In genomic region chr13:32823126-32823525, GRCm38 (mm10) we compare ENCODE assay signal across 35 mouse cellular contexts. TPM values are rescaled to one million over a fixed set of nuclear protein-coding genes. Genes with fewer than 3 reads are reported as not detected.
"Had no signal": no experiment of that assay in that cellular context is flagged by ENCODE, and none has a peak within 500 bp of the region (broad histone marks: within the 10 kb centered on the region; RNA-seq: fewer than 3 reads in every experiment).

No protein-coding gene starts in this region.

- DNase-seq: gastrocnemius, postnatal 14 days; gastrocnemius, postnatal 36 days; heart, adult 2 months; heart, postnatal 14 days; heart, postnatal 36 days; kidney, adult 11 months; kidney, adult 2 months; kidney, adult 9 months; kidney, postnatal 14 days; kidney, postnatal 36 days; layer of hippocampus, adult 9-11 months; layer of hippocampus, postnatal 36 days; left cerebral cortex, postnatal 4 days had no signal

- H3K27ac ChIP-seq: heart, adult 2 months; heart, embryonic 13.5 days; heart, embryonic 15.5 days; hindbrain, embryonic 12.5 days; hindbrain, embryonic 14.5 days; kidney, embryonic 15.5 days; kidney, postnatal 0 days; limb, embryonic 13.5 days; limb, embryonic 15.5 days; liver, embryonic 12.5 days; liver, embryonic 14.5 days had no signal

- H3K4me1 ChIP-seq: heart, embryonic 13.5 days; heart, embryonic 15.5 days; hindbrain, embryonic 12.5 days; kidney, embryonic 15.5 days; limb, embryonic 13.5 days; limb, embryonic 15.5 days; liver, embryonic 12.5 days had no signal

- ATAC-seq: hindbrain, embryonic 16.5 days; inflammation-experienced regulatory T-cells, adult 6 months; intestine, embryonic 16.5 days; liver, embryonic 12.5 days had no signal

- H3K4me3 ChIP-seq: heart, adult 2 months; heart, embryonic 13.5 days; heart, embryonic 15.5 days; hindbrain, embryonic 12.5 days; kidney, embryonic 15.5 days; limb, embryonic 13.5 days; limb, embryonic 15.5 days; liver, embryonic 12.5 days had no signal

- H3K27me3 ChIP-seq: heart, embryonic 13.5 days; heart, embryonic 15.5 days; hindbrain, embryonic 12.5 days; kidney, embryonic 15.5 days; limb, embryonic 13.5 days; limb, embryonic 15.5 days; liver, embryonic 12.5 days had no signal

- H3K9me3 ChIP-seq: heart, embryonic 13.5 days; heart, embryonic 15.5 days; hindbrain, embryonic 12.5 days; kidney, embryonic 15.5 days; limb, embryonic 13.5 days; limb, embryonic 15.5 days; liver, embryonic 12.5 days had no signal

- H3K4me2 ChIP-seq: heart, embryonic 11.5 days; heart, embryonic 13.5 days; heart, embryonic 15.5 days; hindbrain, embryonic 12.5 days; hindbrain, embryonic 14.5 days; kidney, embryonic 15.5 days; limb, embryonic 13.5 days; limb, embryonic 15.5 days; liver, embryonic 12.5 days had no signal

- H3K9ac ChIP-seq: heart, embryonic 13.5 days; heart, embryonic 15.5 days; hindbrain, embryonic 12.5 days; hindbrain, embryonic 14.5 days; kidney, embryonic 15.5 days; limb, embryonic 13.5 days; limb, embryonic 15.5 days; liver, embryonic 12.5 days; liver, embryonic 14.5 days had no signal

RNA-seq across cellular contexts. Expression of gene D930007J09Rik, which starts 20.5 kb away (rescaled TPM):
- total RNA-seq: gastrocnemius, adult 18-20 months; gastrocnemius, adult 8-10 months; gastrocnemius, postnatal 14 days; gastrocnemius, postnatal 36 days; heart, adult 2 months; heart, postnatal 36 days; hematopoietic stem cell, adult 5-6 weeks; left cerebral cortex, adult 8-10 months had no signal
- polyA plus RNA-seq: heart, adult 2 months; heart, embryonic 11.5 days; heart, embryonic 13.5 days; heart, embryonic 15.5 days; heart, postnatal 0 days; hindbrain, embryonic 12.5 days; hindbrain, embryonic 14.5 days; hindbrain, embryonic 16.5 days; inflammation-experienced regulatory T-cells, adult 6 months; intestine, embryonic 16.5 days; kidney, adult 2 months; kidney, embryonic 15.5 days; kidney, postnatal 0 days; large intestine, adult 2 months; limb, embryonic 11.5 days; limb, embryonic 13.5 days; limb, embryonic 15.5 days; liver, embryonic 12.5 days; liver, embryonic 14.5 days had no signal

RNA-seq across cellular contexts. Expression of gene Mylk4, which starts 39.4 kb away (rescaled TPM):
- total RNA-seq: hematopoietic stem cell, adult 5-6 weeks; left cerebral cortex, adult 18-20 months had no signal
- polyA plus RNA-seq: inflammation-experienced regulatory T-cells, adult 6 months; intestine, embryonic 16.5 days had no signal
